Mouse (Mus musculus) heart, adult 2 months (tissue): ENCODE data around the gene Hmbs. TPM values are rescaled to one million over a fixed set of nuclear protein-coding genes. Genes with fewer than 3 reads are reported as not detected.
"Not testable (repeated sequence)": the region's sequence is repeated elsewhere in the genome, so short reads cannot be mapped to it uniquely, and the experiment has no call there.

Experiments used
- DNase-seq, 2 experiments: peaks; one replicate each; pipeline ENCODE4 v3.0.0; 2021
- H3K27ac ChIP-seq: fragments of 200-600 bp; 2 replicates; pipeline ENCODE4 v1.8.1; 2022
- H3K27me3 ChIP-seq: fragments of 200-500 bp; 2 replicates; pipeline ENCODE4 v1.6.1; 2012; ENCODE audit warnings: mild to moderate bottlenecking, low read length, inconsistent platforms, mixed read lengths; ENCODE audit not compliant: control insufficient read depth, insufficient read depth
- H3K36me3 ChIP-seq: fragments of 200-500 bp; 2 replicates; pipeline ENCODE4 v1.6.1; 2012; ENCODE audit warnings: low read length, inconsistent platforms; ENCODE audit not compliant: control insufficient read depth, insufficient read depth
- H3K4me1 ChIP-seq: fragments of 200-500 bp; 2 replicates; pipeline ENCODE4 v1.6.1; 2011; ENCODE audit warnings: low read length; ENCODE audit not compliant: control insufficient read depth, insufficient read depth
- H3K4me3 ChIP-seq: fragments of 200-600 bp; 2 replicates; pipeline ENCODE4 v1.8.1; 2022
- H3K79me2 ChIP-seq: fragments of 200-500 bp; replicated peaks from 2 replicates; pipeline ENCODE4 v1.6.1; 2012; ENCODE audit warnings: mild to moderate bottlenecking, inconsistent platforms, low read length, moderate library complexity, mixed read lengths; ENCODE audit not compliant: control insufficient read depth, insufficient read depth
- H3K9ac ChIP-seq: fragments of 200-500 bp; 2 replicates; pipeline ENCODE4 v1.6.1; 2012; ENCODE audit warnings: low read depth, mild to moderate bottlenecking, control low read depth, inconsistent platforms, low read length, mixed read lengths
- CTCF ChIP-seq: fragments of 200-600 bp; IDR thresholded peaks from 2 replicates; pipeline ENCODE4 v1.8.1; 2022; ENCODE audit warnings: antibody characterized with exemption, mild to moderate bottlenecking, moderate library complexity
- EP300 ChIP-seq: fragments of 200-500 bp; IDR thresholded peaks from 2 replicates; pipeline ENCODE4 v1.6.1; 2011; ENCODE audit warnings: low read depth, low read length, control low read depth; ENCODE audit not compliant: insufficient read depth
- POLR2A ChIP-seq: fragments of 200-500 bp; IDR thresholded peaks from 2 replicates; pipeline ENCODE4 v1.6.1; 2011; ENCODE audit warnings: mild to moderate bottlenecking, low read depth, low read length, control low read depth; ENCODE audit not compliant: insufficient read depth
- WGBS: fragments of 180-500 bp; shearing (Covaris S2); methylation state at CpG from one replicate; pipeline ENCODE4 v1.1.7; 2018; 5-methylcytosine and 5-hydroxymethylcytosine counted together
- intact Hi-C: fragments of 180-260 bp; cut with DNase I; formaldehyde crosslinking; loops from one replicate; pipeline ENCODE4 v1.15.1; 2025
- polyA plus RNA-seq: library from polyadenylated mRNA; depleted of rRNA; stranded (reverse); fragments of >200 nt; gene quantifications from 2 replicates; pipeline ENCODE4 v1.2.3, GENCODE M21; 2012
- total RNA-seq, 2 experiments: library from RNA; stranded (reverse); gene quantifications; 2 replicates each; pipeline ENCODE4 v1.2.3; 2021

Gene Hmbs
- total and polyA plus RNA-seq, 3 experiments = 37.8 to 49.3 (median 39.8) TPM

DNA sequence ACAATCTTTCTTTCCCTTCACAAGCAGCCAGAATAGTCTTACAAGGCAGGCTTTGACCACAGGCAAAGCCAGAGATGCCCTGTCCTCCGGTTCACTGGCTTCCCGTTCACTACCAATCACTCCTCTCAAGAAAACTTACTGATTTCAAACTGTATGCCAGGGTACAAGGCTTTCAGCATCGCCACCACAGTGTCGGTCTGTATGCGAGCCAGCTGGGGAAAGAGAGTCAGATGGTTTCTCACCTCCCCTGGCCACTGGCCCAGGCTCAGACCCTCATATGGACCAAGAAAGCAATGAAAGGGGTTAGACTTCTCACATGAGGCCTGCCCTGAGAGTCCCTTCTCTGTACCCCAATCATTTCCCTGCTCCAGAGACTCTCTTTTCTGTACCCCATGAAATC, 2.5 kb downstream of the Hmbs start:
- intact Hi-C loops = loop anchor here (5.0 kb wide), 2 partner anchors 34 to 94 kb away; partner anchors contain the start of gene Hinfp
- Histone ChIP-seq H3K9ac (no peak overlapping the region), H3K4me1 (peaks cover 3% of the 10 kb centered on the region), H3K4me3 (no peak overlapping the region), H3K27ac (no peak overlapping the region), H3K27me3 (no peaks in the 10 kb centered on the region), H3K36me3 (no peaks in the 10 kb centered on the region), H3K79me2 (peaks cover 2% of the 10 kb centered on the region; the same call in 1 of the 2 replicates)
- 90% methylated on average over 5 of the region's 5 CpGs for WGBS
- TF ChIP-seq CTCF = no peak
- no peak for TF ChIP-seq POLR2A
- TF ChIP-seq EP300 = no peak
- DNase-seq = no peak

DNA sequence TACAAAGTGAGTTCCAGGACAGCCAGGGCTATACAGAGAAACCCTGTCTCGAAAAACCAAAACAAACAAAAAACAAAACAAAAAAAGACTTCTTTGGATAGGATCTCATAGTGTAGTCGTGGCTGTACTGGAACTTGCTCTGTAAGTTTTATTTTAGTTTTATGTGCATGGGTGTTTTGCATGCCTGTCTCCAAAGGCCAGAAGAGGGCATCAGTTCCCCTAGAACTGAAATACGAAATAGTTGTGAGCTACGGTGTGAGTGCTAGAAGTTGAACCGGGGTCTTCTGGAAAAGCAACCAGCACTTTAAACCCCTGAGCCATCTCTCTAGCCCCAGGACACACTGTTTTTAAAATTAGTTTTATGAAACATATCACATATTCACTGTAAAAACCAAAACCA, 5.5 kb downstream of the Hmbs start:
- H3K4me1 ChIP-seq = peaks cover 4% of the 10 kb centered on the region
- DNase-seq = no peak
- H3K4me3 ChIP-seq = no peak overlapping the region
- no peaks in the 10 kb centered on the region for H3K27me3 ChIP-seq
- H3K27ac ChIP-seq = no peak overlapping the region
- intact Hi-C loops = no loop called here
- WGBS = 85% methylated on average over 5 of the region's 5 CpGs
- TF ChIP-seq POLR2A (no peak), CTCF (peak; percentile 25; the same call in 1 of the 2 replicates)
- no peak overlapping the region for H3K9ac ChIP-seq
- no peaks in the 10 kb centered on the region; the same call in 1 of the 2 replicates for H3K36me3 ChIP-seq
- H3K79me2 ChIP-seq = peaks cover 2% of the 10 kb centered on the region; the same call in 1 of the 2 replicates

DNA sequence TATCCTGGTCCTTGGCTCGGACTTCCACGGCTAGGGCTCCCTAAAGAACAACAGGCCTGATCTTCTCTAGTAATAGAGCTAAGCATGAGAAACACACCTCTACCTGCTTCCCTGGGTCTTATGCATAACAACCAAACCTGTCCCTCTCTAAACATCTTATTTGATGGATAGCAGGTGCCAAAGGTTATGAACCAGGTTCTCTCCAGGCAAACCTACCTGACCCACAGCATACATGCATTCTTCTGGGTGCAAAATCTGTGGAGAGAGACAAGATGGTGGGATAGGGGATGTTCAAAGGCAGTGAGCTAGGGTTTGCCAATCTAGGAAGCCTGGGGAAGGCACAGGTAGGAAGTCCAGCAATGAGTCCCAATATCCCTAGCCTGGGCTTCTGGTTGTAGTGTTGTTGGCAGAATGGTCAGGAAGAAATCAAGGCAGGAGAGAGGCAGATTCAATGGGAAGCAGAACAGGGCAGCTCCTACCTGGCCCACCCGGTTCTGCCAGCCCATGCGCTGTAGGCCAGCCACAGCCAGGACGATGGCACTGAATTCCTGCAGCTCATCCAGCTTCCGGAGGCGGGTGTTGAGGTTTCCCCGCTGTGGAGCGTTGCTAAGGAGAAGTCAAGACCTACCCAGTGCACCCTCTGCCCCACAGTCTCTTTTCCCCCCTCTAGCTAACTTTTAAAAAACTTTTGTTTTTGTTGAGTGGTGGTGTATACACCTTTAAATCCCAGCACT, 6.4 kb downstream of the Hmbs start:
- intact Hi-C loops = no loop called here
- DNase-seq = no peak
- WGBS = 61% methylated on average over 9 of the region's 9 CpGs

DNA sequence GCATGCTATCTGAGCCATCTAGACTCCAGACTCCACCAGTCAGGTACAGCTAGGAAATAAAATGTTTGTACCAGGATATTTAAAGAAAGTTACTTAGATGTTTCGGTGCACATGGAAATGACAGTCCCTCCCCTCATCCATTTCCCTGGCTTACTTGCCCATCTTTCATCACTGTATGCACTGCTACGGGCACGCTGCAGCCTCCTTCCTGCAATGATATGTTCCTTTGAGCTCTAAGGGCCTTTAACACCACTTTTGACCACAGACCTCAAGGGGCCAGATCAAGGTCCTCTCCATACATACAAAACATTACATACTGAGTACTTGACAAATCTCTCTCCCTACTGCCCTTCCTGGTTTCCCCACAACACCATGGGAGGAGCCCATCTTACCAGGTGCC, 7.1 kb downstream of the Hmbs start:
- 75% methylated on average over 3 of the region's 3 CpGs for WGBS
- Histone ChIP-seq H3K9ac (no peak overlapping the region), H3K4me1 (peaks cover 1% of the 10 kb centered on the region), H3K36me3 (no peaks in the 10 kb centered on the region; the same call in 1 of the 2 replicates), H3K27me3 (no peaks in the 10 kb centered on the region), H3K79me2 (peaks cover 2% of the 10 kb centered on the region; the same call in 1 of the 2 replicates), H3K4me3 (no peak overlapping the region), H3K27ac (no peak overlapping the region)
- TF ChIP-seq CTCF = no peak
- TF ChIP-seq EP300 = no peak
- TF ChIP-seq POLR2A = no peak
- intact Hi-C loops = no loop called here
- no peak for DNase-seq

More for the DNA sequence above, 6.4 kb downstream of the Hmbs start:
- TF ChIP-seq CTCF (no peak), POLR2A (no peak), EP300 (no peak)
- Histone ChIP-seq H3K4me3 (no peak overlapping the region), H3K27me3 (no peaks in the 10 kb centered on the region), H3K27ac (no peak overlapping the region), H3K9ac (no peak overlapping the region), H3K4me1 (peaks cover 1% of the 10 kb centered on the region), H3K79me2 (peaks cover 2% of the 10 kb centered on the region; the same call in 1 of the 2 replicates), H3K36me3 (no peaks in the 10 kb centered on the region; the same call in 1 of the 2 replicates)

DNA sequence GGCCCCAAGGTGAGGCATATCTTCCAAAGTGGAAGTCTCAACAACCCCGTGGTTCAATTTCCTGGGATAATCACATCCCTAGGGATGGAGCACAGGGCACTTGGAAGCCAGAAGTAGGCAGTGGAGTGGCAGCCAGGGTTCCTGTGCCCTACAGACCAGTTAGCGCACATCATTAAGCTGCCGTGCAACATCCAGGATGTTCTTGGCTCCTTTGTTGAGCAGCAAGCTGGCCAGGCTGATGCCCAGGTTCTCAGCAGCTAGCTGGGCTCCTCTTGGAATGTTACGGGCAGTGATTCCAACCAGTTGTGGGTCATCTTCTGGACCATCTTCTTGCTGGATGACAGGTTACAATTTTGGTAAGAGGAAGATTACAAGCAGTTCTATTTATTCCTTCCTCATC, 7.5 kb downstream of the Hmbs start:
- 43% methylated on average over 4 of the region's 4 CpGs for WGBS
- H3K4me3 ChIP-seq, H3K4me1 ChIP-seq, H3K9ac ChIP-seq, DNase-seq, intact Hi-C loops, H3K27ac ChIP-seq, H3K27me3 ChIP-seq, H3K79me2 ChIP-seq, H3K36me3 ChIP-seq: not testable (repeated sequence)

DNA sequence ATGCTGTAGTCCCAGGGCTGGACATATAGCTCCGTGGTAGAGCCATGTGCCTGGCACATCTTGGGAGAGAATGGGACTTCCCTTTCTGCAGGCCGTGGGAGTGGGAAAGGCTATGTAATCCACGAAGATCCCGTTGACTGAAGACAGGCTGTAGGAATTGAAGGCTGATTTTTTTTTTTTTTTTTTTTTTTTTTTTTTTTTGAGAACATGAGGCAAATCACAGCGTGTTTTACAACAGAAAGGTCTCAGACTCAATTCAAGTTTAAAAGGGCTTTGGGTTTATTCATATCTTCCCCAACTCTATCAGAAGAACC, 8.0 kb downstream of the Hmbs start:
- no peak overlapping the region for H3K9ac ChIP-seq
- H3K4me3 ChIP-seq = peak overlapping the region; percentile 66
- WGBS = 15% methylated on average over 5 of the region's 5 CpGs
- TF ChIP-seq EP300 (no peak), POLR2A (no peak), CTCF (no peak)
- intact Hi-C loops = no loop called here
- DNase-seq = no peak
- H3K4me1 ChIP-seq = peaks cover 1% of the 10 kb centered on the region
- H3K79me2 ChIP-seq = peaks cover 2% of the 10 kb centered on the region; the same call in 1 of the 2 replicates
- H3K27me3 ChIP-seq = no peaks in the 10 kb centered on the region
- no peaks in the 10 kb centered on the region; the same call in 1 of the 2 replicates for H3K36me3 ChIP-seq
- no peak overlapping the region; the same call in 1 of the 2 replicates for H3K27ac ChIP-seq
